Mouse (Mus musculus) E14TG2a.4 (cell line): ENCODE measurements at regions not wholly inside any gene's neighbourhood (a gene's known extent, or its start where the extent isn't known, plus 50 kb on each side); places are given as distances from the start of the nearest gene placed in this dataset.

Source experiments
- CTCF ChIP-seq: conservative IDR thresholded peaks from 2 replicates; pipeline ENCODE4 v1.5.1; 2014; ENCODE audit warnings: low read length
- NANOG ChIP-seq: IDR thresholded peaks from 2 replicates; pipeline ENCODE4 v1.6.1; 2014; ENCODE audit warnings: borderline replicate concordance, low read length, mixed read lengths
- POU5F1 ChIP-seq: IDR thresholded peaks from 2 replicates; pipeline ENCODE4 v1.6.1; 2014; ENCODE audit warnings: low read length, borderline replicate concordance

DNA sequence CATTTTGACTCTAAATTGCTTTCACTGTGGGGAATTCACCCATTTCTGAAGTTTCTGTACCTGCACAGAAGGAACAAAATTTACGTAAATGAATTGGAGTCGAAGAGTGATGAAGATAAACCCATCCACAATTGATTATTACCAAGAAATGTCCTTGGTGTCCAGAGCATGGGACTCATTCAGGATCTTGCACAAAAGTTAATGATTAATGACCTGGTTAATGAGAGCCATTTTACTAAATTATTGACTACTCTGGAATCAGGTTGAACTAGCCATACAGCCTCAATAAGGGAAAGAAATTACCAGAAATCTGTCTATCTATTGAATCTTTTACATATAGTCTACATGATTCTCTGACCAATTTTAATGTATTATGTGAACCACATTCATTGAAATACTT, 509.6 kb downstream of the Adam6a start:
- TF ChIP-seq CTCF, result no peak
- TF ChIP-seq NANOG, result no peak
- no peak for TF ChIP-seq POU5F1
